Comparison of ENCODE assay signal across 8 mouse cellular contexts in the genomic region with DNA sequence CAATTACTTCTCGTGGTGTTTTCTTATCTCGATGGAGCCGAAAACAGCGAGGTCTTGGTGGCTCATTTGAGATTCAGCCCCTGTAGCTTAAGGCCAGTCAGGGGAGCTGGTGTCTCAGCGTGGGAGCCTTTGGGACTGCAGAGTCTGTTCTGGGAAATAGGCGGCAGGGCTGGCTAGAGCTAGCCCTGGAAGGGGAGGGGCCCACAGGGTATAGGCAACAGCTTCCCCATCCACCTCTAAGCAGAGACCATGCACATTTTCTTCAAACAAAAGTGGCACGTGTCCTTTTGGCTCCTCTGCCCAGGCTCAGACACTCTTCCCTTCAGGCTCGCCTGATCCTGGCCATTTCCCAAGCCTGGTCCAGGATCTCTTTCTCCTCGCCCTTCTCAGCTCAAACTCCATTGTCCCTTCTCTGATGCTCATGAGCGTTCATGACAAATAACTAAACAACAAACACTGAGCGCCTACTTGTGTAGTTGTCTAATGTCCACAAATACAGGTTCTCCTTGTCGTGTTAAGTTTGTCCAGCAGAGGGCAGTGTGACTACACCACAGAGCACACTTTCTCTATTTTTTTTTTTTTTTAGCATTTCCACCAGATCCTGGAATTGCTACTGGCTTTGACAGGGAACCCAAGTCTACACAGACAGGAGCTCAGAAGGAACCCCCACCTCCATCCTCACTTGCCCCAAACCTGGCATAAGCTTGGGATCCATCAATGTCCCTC. TPM values are rescaled to one million over a fixed set of nuclear protein-coding genes. Genes with fewer than 3 reads are reported as not detected.
DNase-seq lines count a peak whose midpoint lies in the region; ATAC-seq lines count a peak whose summit lies in the region.

No protein-coding gene starts in this region.

- H3K4me2 ChIP-seq in liver, embryonic 12.5 days: no peak overlapping the region
- H3K4me2 ChIP-seq in intestine, embryonic 16.5 days (ENCODE audit: low read depth, low read length): no peak overlapping the region
- no peak overlapping the region for H3K4me2 ChIP-seq in midbrain, embryonic 14.5 days (ENCODE audit: low read length)

- no peaks in the 10 kb centered on the region for H3K9me3 ChIP-seq in liver, embryonic 12.5 days (replicated peaks)
- H3K9me3 ChIP-seq in intestine, embryonic 16.5 days (ENCODE audit: control insufficient read depth, low read length): no peaks in the 10 kb centered on the region
- H3K9me3 ChIP-seq in midbrain, embryonic 14.5 days (ENCODE audit: control insufficient read depth, low read length): no peaks in the 10 kb centered on the region

- intact Hi-C loops in left cerebral cortex, postnatal 14 days (cut with DNase I): loop anchor here (2.0 to 10.0 kb wide), 3 partner anchors 611 to 834 kb away; no protein-coding TSS in a partner anchor

- no peaks in the 10 kb centered on the region for H3K4me1 ChIP-seq in liver, embryonic 12.5 days
- H3K4me1 ChIP-seq in intestine, embryonic 16.5 days (ENCODE audit: control insufficient read depth, insufficient read depth, low read length): peaks cover 3% of the 10 kb centered on the region; the same call in 1 of the 2 replicates
- H3K4me1 ChIP-seq in midbrain, embryonic 14.5 days (ENCODE audit: control insufficient read depth, insufficient read depth, low read length): no peaks in the 10 kb centered on the region

- no peak for ATAC-seq in liver, embryonic 12.5 days
- peak; percentile 77; the same call in 1 of the 2 replicates for ATAC-seq in erythroblast, adult 5-6 weeks (replicated peaks; ENCODE audit: low FRiP score, poor library complexity, severe bottlenecking)
- ATAC-seq in intestine, embryonic 16.5 days: peak; percentile 31; the same call in 1 of the 2 replicates
- ATAC-seq in midbrain, embryonic 14.5 days (ENCODE audit: low FRiP score, low TSS enrichment): no peak

- no peak overlapping the region for H3K4me3 ChIP-seq in liver, embryonic 12.5 days
- no peak overlapping the region for H3K4me3 ChIP-seq in intestine, embryonic 16.5 days (ENCODE audit: low read length)
- no peak overlapping the region for H3K4me3 ChIP-seq in midbrain, embryonic 14.5 days (replicated peaks; ENCODE audit: low read depth, low read length)

- H3K36me3 ChIP-seq in liver, embryonic 12.5 days: no peaks in the 10 kb centered on the region
- H3K36me3 ChIP-seq in intestine, embryonic 16.5 days (ENCODE audit: control insufficient read depth, insufficient read depth, low read length): no peaks in the 10 kb centered on the region
- H3K36me3 ChIP-seq in midbrain, embryonic 14.5 days (ENCODE audit: control insufficient read depth, insufficient read depth, low read length): no peaks in the 10 kb centered on the region

- no peak overlapping the region for H3K27ac ChIP-seq in liver, embryonic 12.5 days
- H3K27ac ChIP-seq in intestine, embryonic 16.5 days (ENCODE audit: low read length): no peak overlapping the region
- no peak overlapping the region for H3K27ac ChIP-seq in midbrain, embryonic 14.5 days (replicated peaks; ENCODE audit: low read depth, low read length)

- H3K27me3 ChIP-seq in liver, embryonic 12.5 days (replicated peaks): peaks cover 8% of the 10 kb centered on the region; the same call in 1 of the 2 replicates
- H3K27me3 ChIP-seq in intestine, embryonic 16.5 days (replicated peaks; ENCODE audit: control insufficient read depth, insufficient read depth, low read length): no peaks in the 10 kb centered on the region
- H3K27me3 ChIP-seq in midbrain, embryonic 14.5 days (ENCODE audit: control insufficient read depth, insufficient read depth, low read length): no peaks in the 10 kb centered on the region

- WGBS in liver, embryonic 12.5 days (ENCODE audit: insufficient replicate concordance): 27% methylated on average over 12 of the region's 12 CpGs
- WGBS in intestine, embryonic 16.5 days: 23% methylated on average over 12 of the region's 12 CpGs
- WGBS in midbrain, embryonic 14.5 days: 39% methylated on average over 12 of the region's 12 CpGs

- peak; percentile 65 for DNase-seq in liver
- DNase-seq in adrenal gland, postnatal 25 days: peak; percentile 58
- peak; percentile 82 to 86 for DNase-seq in left cerebral cortex, postnatal 14 days (ENCODE audit: low spot score in 2 of 2)
- DNase-seq in midbrain, embryonic 14.5 days: peak; percentile 89
- peak; percentile 44 for DNase-seq in telencephalon, adult 2 months (ENCODE audit: low read depth, low spot score)

- H3K9ac ChIP-seq in liver, embryonic 12.5 days: no peak overlapping the region
- no peak overlapping the region for H3K9ac ChIP-seq in intestine, embryonic 16.5 days (ENCODE audit: low read depth, low read length)
- H3K9ac ChIP-seq in midbrain, embryonic 14.5 days (replicated peaks; ENCODE audit: low read length): no peak overlapping the region

RNA-seq across cellular contexts. Expression of a gene that starts 25.0 kb away (rescaled TPM):
- 72.5 and 76.4 TPM in 2 replicates for polyA plus RNA-seq in liver, embryonic 12.5 days (2016; fragmentation: Nextera tagmentation; extraction: Ambion mirVana)
- total RNA-seq in adrenal gland, postnatal 25 days (2021): 157 and 166 TPM in 2 replicates
- 30.6 and 35.1 TPM in 2 replicates for total RNA-seq in erythroblast, adult 5-6 weeks (2015; ENCODE audit: low replicate concordance)
- total RNA-seq in erythroblast, adult 5-6 weeks (2017; ENCODE audit: low replicate concordance): 22.2 and 24.3 TPM in 2 replicates
- 144 and 153 TPM in 2 replicates for polyA plus RNA-seq in intestine, embryonic 16.5 days (2015; fragmentation: Nextera tagmentation; extraction: Ambion mirVana)
- 10 to 100 TPM; 71.7 to 77.3 TPM for total RNA-seq in left cerebral cortex, postnatal 14 days (2021)
- 80.9 and 138 TPM in 2 replicates for polyA plus RNA-seq in midbrain, embryonic 14.5 days (2014; fragmentation: Nextera tagmentation; extraction: Ambion mirVana)

Comparison
In these comparisons a context has a peak if more than half of its experiments do, and no peak if none do; other contexts are left out.
1. ATAC-seq: peak in erythroblast, adult 5-6 weeks (single experiment) and intestine, embryonic 16.5 days (single experiment); none in liver, embryonic 12.5 days (single experiment) and midbrain, embryonic 14.5 days (single experiment).
2. Peak in every context shown above with its lines, with median percentiles within 50 percentile points of each other: DNase-seq.